Mouse (Mus musculus) ovary, postnatal 14 days (tissue): ENCODE data around the gene Adgrb3.

Experiments
- DNase-seq: peaks from one replicate; pipeline ENCODE4 v3.0.0; 2022; ENCODE audit warnings: low spot score

Gene Adgrb3

GRCm38 (mm10) chr1:25828971-25829920 lies at the start of gene Adgrb3:
Gene Adgrb3, minus strand, starts transcription at chr1:25829707.
- no peak for DNase-seq

- DNase-seq: no peak
These were observed 48.0 kb upstream of the Adgrb3 start for GRCm38 (mm10) chr1:25877526-25877925.

- DNase-seq: no peak
These were observed 28.0 kb upstream of the Adgrb3 start for GRCm38 (mm10) chr1:25857473-25857872.

- no peak for DNase-seq
These were observed 25.0 kb upstream of the Adgrb3 start for GRCm38 (mm10) chr1:25854451-25854978.

GRCm38 (mm10) chr1:25832260-25832659 lies 2.8 kb upstream of the Adgrb3 start:
- DNase-seq: no peak

GRCm38 (mm10) chr1:25831521-25831900 lies 2.0 kb upstream of the Adgrb3 start:
- no peak for DNase-seq

- no peak for DNase-seq
These were observed 1.4 kb upstream of the Adgrb3 start for GRCm38 (mm10) chr1:25830757-25831520.

GRCm38 (mm10) chr1:25829921-25830751 lies 629 bp upstream of the Adgrb3 start:
- DNase-seq: peak; percentile 6

GRCm38 (mm10) chr1:25828071-25828755 lies 1.3 kb downstream of the Adgrb3 start:
- DNase-seq: no peak

- no peak for DNase-seq
These were observed 2.1 kb downstream of the Adgrb3 start for GRCm38 (mm10) chr1:25827436-25827835.

- DNase-seq: peak; percentile 5
These were observed 2.7 kb downstream of the Adgrb3 start for GRCm38 (mm10) chr1:25826771-25827170.

GRCm38 (mm10) chr1:25824626-25825025 lies 4.9 kb downstream of the Adgrb3 start:
- no peak for DNase-seq

GRCm38 (mm10) chr1:25823961-25824360 lies 5.5 kb downstream of the Adgrb3 start:
- no peak for DNase-seq

GRCm38 (mm10) chr1:25815491-25815890 lies 14.0 kb downstream of the Adgrb3 start:
- DNase-seq: no peak

- no peak for DNase-seq
These were observed 50.7 kb downstream of the Adgrb3 start for GRCm38 (mm10) chr1:25778784-25779183.

- no peak for DNase-seq
These were observed 52.0 kb downstream of the Adgrb3 start for GRCm38 (mm10) chr1:25777459-25777858.

GRCm38 (mm10) chr1:25775440-25776130 lies 53.9 kb downstream of the Adgrb3 start:
- DNase-seq: no peak

GRCm38 (mm10) chr1:25768958-25769357 lies 60.5 kb downstream of the Adgrb3 start:
- no peak for DNase-seq

GRCm38 (mm10) chr1:25755265-25755664 lies 74.2 kb downstream of the Adgrb3 start:
- DNase-seq: no peak

GRCm38 (mm10) chr1:25754528-25754927 lies 75.0 kb downstream of the Adgrb3 start:
- no peak for DNase-seq

GRCm38 (mm10) chr1:25745575-25745974 lies 83.9 kb downstream of the Adgrb3 start:
- DNase-seq: no peak
